Mouse (Mus musculus) adrenal gland, adult 2 months (tissue): ENCODE measurements around the gene Hunk. TPM values are rescaled to one million over a fixed set of nuclear protein-coding genes. Genes with fewer than 3 reads are reported as not detected.

Experiments
- DNase-seq: peaks from one replicate; pipeline ENCODE4 v3.0.0; 2021
- polyA plus RNA-seq: library from polyadenylated mRNA; depleted of rRNA; stranded (reverse); fragments of >200 nt; gene quantifications from 2 replicates; pipeline ENCODE4 v1.2.3, GENCODE M21; 2012
- total RNA-seq, 2 experiments: library from RNA; stranded (reverse); gene quantifications; 2 replicates each; pipeline ENCODE4 v1.2.3; 2021

The Hunk gene
- total and polyA plus RNA-seq, 3 experiments = 2.7 to 6.4 (median 2.8) TPM

DNA sequence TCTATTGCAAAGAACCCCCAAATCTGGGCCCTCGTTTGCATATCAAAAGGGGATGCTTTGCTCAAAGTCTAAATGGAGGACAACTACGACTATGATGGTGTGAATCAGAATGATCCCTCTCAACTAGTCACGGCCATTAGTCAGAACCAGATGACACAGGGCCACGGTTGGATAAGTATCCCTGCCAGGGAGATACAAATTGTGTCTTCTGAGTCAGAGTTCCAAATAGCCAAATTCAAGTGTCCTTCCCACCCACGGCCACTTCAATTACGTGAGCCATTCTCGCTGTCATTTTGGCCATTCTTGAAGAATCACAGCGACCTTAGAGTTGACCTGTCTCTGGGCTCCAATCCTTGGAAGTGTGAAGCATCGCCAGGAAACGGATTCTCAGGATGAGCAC, 119.4 kb downstream of the Hunk start:
- DNase-seq = peak; percentile 72

DNA sequence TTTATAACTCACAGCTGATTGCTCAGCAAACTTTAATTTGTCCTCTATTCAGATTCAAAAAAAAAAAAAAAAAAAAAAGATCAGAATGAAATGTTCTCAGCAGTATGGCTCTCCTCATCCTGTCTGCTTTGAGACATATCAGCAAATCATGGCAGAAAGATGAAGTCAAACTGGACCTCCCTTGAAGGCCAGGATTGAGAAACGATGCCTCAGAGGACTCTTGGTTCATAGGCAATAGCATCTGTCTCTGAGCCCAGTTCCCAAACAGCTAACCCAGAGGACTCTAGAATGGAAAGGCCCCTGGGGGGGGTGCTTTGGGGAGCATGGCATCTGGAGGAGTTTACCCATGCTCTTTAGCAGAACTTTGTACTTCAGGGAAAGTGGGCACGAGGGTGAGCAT, 119.9 kb downstream of the Hunk start:
- no peak for DNase-seq

DNA sequence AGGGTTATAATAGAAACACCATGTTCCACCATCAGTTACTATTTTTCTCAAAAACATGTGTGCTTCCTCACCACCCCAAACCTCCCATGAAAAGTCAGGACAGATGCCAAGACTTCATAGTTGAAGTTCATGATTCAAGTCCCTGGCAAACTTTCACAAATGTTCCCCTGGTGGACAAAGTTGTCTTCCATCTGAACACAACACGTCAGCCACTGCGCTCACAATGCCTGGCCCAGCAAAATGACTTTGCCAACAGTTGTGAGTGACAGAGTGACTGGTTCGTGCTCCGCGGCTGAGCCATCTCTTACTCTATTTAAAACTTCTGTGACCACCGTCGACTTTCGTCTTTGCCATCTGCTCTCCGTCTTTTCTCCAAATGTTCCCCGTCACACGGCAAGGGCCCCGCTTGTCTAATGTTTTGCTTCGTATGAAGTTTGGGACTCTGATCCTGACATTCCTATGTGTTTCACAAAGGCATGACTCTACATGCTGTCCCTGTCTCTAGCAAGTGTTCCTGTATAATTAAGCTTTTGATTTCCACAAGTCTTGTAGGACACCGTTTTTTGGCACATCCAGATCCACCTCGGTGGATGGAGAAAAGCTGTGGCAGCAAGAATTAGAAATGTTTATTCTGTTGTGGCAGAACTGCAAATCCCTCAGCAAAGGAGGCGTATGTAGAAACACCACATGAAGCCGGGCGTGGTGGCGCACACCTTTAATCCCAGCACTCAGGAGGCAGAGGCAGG, 125.9 kb downstream of the Hunk start:
- DNase-seq = no peak

DNA sequence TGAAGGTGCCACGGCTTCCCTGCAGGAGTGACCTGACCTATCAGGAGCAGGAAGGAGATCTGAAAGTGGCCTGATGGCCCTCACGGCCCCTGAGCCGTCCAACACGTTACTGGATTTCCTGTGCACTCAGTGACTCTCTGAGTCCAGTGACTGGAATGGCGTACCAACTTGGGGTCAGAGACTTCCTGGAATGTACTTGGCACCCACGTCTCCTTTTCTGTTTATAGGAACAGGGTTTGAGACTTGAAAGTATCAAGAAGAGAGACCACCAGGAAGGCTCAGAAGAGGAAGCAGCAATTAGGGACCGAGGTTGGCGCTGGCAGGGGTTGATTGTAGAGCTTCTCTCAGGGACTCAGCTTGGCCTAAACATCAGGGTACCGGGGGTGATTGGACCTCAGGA, 131.2 kb downstream of the Hunk start:
- DNase-seq = no peak

DNA sequence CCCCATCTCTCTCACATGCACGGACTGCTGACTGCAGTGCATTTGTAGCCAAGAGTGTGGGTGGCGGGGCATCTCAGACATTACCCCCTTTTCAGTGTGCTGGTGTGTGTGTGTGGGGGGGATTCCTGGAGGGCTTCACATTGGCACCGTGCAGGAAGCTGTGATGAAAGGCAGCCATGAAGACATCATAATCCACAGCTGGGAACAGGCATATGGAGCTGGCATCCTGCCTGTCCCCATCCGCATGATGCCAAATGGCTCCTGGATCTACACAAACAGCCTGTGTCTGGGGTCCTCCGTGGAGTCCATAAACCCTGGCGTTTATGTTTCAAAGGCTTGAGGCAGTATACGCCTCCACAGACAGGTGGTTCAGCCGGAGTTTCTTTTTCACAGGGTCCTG, 132.4 kb downstream of the Hunk start:
- DNase-seq = no peak

DNA sequence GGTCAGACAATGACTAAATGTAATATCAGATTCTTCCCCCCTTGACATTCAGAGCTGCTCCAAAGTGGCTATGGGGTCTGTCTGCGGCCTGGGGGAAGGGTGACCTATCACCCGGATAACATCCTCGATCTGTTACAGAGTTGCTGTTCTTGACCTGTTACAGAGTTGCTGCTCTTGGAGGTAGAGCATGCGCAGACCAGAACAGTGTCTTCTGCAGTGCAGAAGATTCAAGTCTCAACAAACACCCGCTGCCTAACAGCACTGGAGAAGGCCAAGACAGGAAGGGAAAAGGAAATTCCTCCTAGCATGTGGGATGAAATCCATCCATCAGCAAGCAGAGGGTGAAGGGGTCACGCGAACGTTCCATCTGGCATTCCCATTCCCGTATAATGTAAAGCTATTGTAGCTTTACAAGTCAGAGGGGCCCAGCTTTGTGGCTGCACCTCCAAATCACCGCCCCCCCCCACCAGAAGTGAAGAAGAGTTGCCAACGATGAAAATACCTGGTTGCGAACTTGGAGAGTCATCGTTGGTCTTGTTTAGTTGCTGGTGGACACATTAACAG, 133.0 kb downstream of the Hunk start:
- DNase-seq = no peak

DNA sequence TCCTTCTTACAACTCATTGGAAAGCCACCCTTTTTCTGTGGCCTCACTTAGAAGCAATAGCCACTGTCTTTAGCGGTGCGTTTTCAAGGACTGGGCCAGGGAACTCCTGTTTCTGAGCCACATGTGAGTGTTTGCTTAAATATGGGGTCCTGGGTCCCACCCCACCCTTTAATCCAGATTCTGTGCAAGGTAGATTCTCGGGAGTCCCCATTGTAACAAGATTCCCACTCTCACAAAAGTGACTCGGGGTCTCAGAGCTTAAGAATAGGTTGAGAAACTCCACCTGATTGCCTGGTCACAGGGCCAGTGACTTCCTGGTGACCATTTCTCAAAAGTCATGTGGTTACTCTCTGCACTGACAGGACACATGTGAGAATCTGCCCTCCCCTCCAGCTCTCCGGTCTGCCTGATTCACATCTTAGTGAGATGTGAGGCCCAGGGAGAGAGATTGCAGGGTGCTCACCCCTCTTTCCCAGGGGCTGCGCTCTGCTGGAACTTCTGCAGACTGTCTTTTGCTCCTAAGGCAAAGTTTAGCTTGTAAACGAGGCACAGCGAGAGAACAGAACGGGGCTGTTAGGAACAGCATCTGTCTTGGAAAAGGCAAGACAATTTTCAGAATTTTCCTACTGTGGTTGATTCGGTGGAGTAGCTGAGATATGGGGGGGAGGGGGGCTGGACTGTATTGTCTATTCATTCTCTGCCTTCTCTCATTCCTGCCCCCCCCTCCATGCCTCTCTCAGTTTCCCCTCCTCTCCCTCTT, 135.6 kb downstream of the Hunk start:
- no peak for DNase-seq

DNA sequence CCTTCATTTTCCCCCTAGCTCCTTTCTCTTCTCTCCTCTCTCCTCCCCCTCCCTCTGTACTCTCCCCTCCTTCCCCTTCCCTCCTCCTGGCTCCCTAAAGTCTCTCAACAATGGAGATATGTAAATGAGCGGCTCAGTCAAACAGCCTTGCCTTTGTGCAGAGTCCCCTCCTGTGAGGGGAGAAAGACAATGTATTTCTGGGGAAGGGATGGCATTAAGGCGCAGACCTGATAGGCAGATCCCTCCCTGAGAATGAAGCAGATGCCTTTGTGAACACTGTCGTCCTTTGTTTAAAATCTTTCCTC, 136.1 kb downstream of the Hunk start:
- DNase-seq = no peak

DNA sequence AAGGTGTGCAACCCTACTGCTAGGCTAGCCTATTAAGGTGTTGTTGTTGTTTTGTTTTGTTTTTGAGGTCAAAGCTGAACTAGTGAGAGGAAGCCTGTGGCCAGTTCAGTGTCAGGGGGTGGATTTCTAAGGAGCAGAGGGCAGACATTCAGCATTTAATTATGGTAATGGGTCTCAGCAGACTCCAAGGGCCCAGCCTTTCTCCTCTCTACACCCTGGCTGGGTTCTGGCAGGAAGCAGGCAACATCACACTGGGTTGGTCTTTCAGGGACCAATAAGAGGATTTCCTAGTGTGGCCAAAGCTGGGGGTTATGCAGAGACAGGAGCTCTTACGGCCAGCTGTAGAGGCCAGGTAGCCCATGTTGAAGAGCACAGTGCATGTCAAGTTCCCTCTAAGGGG, 136.8 kb downstream of the Hunk start:
- DNase-seq = no peak

DNA sequence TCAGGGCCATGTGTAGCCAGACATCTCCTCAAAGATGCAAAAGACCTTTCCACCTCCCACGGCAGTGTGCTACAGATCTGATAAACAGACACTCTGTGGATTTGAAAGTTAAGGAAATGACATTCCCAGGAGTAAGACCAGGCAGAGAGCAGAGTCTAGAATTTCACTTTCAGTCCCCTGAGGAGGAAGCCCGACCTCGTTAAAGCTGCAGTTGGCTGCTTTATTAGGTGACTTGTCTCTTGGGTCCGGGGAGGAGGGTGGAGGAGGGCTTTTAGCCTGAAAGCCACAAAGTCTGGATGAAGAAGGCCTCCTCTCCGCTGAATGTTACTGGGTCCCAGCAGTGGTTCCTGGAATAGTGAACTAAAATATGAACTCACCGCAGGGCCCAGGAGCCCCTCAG, 137.6 kb downstream of the Hunk start:
- no peak for DNase-seq

DNA sequence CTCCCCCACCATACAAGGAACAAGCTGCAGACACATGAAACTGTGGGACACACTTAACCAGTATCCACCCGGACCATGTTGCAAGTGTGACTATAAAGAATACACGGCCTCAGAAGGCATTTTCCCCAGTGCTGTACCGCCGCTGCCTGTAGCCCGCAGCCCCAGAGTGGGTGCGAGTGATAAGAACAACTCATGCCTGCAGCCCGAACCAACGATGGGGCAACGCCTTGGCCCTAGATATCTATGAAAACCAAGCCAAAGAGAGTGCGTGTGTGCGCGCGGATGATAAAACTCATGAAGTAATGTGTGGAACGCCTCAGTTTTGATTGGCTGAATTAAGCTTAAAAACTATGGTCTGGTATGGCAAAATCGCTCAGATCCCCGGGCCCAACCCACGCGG, 138.1 kb downstream of the Hunk start:
- DNase-seq = no peak

DNA sequence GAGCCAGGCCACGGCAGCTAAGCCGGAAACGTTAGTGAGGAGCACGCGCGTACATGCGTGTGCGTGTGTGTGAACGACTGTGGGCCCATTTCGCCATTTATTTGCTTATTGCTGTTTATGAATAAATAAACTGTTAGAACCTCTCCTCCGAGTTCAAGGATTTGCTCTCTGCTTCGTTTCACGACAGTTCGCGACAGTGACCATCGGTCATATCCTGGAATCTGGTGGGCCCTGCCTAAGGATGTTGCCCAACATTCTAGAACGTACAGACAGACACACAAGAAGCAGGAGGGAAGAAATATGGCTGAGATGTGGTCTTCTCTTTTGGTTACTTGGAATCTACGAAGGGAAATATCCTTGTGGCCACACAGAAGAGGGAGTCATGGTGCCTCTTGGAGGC, 138.6 kb downstream of the Hunk start:
- DNase-seq = no peak

DNA sequence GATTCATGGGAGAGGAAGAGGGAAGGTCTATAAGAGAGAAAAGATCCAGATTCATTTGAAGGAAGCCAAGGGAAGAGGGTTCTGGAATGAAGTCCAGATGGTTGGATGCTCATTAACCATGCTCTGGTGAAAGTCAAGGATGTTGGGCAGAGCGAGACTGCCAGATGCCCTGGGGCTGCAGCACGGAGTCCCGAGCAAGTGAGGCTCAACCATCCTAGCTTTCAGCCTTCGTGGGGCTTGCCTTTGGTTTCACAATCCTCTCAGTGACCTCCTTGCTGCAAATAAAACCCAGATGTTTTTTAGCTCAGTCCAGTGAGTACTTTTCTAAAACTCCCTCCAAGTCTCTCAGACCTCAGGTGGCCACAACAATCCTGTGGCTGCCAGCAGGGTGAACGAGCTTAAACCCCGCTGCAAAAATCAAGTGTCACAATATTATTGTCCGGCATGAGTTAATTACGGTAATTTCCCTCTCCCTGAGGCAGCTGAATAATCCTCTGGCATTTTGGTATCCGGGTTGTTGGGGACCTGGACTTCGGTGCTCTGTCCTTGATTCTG, 147.4 kb downstream of the Hunk start:
- DNase-seq = no peak

DNA sequence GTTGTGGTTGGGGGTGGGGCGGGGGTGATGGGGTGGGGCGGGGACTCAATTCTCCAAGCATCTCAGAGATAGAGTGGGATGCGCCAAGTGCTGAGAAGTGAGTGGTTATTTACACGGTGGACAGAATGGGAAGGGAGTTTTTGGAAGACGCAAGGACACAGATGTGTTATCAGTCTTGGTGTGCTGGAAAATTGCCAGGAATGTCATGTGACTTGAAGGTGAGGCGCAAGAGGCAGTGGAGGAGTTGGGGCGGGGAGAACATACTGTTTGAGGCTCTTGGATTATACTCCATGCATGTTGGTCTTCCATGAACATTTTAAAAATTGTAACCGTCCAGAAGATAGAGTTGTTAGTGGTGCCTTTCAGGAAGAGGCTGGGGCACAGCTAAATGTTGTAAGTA, 148.8 kb downstream of the Hunk start:
- peak; percentile 55 for DNase-seq

DNA sequence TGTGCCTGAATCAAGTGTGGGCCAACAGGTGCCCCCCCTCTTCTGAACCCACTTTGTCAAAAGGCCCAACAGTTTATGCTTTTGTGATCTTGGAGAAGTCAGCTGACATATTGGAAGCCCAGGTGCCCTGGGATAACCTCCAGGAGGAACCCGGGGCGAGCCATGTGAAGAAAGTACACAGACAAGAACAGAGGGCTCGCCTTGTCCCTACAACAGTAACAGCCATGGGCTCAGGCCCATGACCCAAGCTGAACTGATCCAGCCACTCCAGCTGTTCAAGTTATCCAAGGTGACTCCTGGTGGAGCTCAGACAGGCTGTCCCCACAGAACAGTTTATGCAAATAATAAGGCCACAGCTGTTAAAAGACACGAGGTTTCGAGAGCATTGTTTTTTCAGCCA, 153.1 kb downstream of the Hunk start:
- DNase-seq = no peak

DNA sequence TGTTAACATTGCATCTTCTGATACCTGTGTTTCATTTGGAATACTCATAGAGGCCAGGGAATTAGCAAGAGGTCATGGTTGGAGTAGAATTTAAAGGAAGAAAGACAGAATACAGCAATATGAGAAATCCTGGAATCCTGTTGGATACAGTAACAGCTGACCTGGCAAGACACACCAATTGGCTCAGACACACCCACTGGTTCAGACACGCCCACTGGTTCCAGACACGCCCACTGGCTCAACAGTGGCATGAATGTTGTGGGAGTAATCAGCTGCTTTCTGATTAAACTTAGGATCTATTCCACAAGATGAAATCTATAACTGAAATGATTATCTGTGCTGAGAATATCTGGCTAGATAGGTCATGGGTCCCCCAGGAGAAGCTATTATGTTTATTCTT, 155.4 kb downstream of the Hunk start:
- DNase-seq = no peak

DNA sequence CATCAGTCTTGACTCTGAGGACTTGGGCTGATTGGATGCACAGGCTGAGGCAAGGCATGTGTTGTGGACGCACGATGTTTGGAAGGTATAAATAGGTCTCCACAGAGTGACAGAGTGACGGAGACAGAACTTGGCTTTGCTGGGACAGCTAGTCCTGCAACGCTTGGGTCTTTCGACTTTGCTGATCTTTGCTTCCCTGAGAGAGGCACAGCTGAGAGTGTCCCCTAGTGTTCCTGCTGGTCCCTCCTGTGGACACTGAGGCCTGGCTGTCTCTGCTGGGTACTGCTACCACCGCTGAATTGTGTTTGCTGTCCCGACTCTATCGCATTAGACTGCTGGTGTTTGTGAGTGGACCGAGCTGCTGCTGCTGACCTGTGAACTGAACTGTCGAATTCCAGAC, 156.6 kb downstream of the Hunk start:
- no peak for DNase-seq

DNA sequence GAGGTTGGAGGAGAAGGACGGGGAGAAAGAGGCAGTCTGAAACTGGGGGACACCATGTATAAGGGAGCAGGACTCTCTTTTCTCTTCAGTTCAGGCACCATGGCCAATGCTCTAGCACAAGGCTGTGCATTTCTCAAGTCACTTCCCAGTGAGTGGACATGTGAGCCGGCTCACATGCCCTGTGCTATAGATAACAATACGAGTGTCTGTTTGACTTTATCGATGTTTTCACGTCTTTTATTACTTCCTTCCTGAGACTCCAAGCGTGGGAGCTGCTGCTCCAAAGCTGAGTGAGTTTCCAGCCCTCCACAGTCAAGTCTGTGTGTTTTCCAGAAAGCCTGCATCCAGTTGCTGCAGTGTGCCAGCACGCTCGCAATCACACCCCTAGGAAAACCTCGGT, 158.4 kb downstream of the Hunk start:
- no peak for DNase-seq

DNA sequence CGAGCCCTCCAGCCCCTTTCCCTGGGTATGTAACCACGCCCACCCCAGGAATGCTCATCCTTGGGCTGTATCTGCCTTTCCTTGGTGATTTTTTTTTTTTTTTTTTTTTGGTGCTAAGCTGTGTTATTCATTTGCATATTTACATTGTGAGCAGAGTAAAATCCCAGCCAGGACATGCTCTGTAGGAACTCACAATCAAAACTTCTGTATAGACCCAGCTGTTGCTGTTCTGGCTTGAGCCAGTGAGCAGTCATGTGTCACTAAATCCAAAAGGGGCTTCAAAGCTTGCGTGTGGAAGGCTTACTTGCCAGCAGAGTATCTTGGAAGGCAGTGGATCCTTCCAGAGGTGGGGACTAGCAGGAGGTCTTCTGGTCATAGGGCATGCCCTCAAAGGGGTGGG, 159.7 kb downstream of the Hunk start:
- no peak for DNase-seq

DNA sequence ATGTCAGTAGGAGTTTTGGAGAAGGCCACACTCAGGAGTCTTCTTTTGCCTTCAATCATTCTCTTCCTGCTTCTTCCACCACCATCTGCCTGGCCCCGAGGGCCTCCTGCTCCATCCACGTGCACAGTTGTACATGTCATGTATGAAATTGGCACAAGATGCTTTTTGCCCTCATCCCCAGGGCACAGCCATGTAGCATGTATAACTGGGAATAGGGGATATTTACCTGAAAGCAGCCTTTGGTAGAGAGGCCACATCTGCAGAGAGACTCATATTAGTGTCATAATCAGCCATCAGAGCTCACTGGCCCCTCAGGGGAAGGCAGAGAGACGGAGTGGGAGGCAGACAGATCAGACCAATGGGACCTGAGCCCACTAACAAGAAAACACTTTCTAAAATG, 160.8 kb downstream of the Hunk start:
- no peak for DNase-seq

DNA sequence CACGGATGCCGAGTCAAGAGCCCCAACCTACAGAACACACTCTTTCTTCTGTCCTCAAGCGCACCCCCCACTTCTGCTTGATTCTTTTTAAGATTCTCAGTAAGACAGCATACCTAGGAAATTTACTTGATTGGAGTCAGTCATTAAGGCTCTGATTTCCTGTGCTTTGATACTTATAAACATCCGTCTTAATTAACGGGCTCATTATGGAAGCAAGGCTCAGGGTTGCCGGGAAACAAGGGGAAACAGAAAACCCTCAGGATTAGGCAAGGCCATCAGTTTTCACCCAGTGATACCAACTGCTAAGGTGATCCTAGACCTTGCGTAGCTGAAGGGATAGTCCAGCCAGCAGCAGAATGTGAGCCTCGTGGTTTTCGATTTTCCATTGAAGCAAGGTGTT, 162.2 kb downstream of the Hunk start:
- DNase-seq = no peak
